Mouse (Mus musculus) right cerebral cortex, adult 2 months (tissue): ENCODE data around the gene Hlcs.

ENCODE experiments used
- DNase-seq, 2 experiments: peaks; one replicate each; pipeline ENCODE4 v3.0.0; 2021 to 2022; ENCODE audit warnings: low spot score in 2 of 2

Hlcs gene

GRCm38 (mm10) chr16:94162000-94162399 lies 151.4 kb downstream of the Hlcs start:
- DNase-seq: no peak

DNA sequence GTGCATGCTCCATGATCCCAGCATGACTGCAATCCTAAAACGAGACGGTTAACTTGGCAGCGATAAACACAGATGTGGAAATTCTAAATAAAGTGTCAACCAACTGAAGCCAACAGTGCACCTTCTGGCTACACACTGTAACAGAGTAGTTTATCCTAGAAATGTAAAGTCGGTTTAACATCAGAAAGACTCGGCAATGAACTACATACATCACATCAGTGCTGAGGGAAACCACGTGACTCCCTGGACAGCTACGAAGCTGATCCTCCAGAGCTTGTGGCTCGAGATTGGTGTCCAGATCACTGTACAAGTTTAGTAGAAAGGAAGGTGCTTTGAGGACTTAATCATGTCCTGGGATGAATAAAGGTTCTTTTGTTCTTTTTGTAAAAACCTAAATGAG lies 155.6 kb downstream of the Hlcs start:
- DNase-seq: no peak

DNA sequence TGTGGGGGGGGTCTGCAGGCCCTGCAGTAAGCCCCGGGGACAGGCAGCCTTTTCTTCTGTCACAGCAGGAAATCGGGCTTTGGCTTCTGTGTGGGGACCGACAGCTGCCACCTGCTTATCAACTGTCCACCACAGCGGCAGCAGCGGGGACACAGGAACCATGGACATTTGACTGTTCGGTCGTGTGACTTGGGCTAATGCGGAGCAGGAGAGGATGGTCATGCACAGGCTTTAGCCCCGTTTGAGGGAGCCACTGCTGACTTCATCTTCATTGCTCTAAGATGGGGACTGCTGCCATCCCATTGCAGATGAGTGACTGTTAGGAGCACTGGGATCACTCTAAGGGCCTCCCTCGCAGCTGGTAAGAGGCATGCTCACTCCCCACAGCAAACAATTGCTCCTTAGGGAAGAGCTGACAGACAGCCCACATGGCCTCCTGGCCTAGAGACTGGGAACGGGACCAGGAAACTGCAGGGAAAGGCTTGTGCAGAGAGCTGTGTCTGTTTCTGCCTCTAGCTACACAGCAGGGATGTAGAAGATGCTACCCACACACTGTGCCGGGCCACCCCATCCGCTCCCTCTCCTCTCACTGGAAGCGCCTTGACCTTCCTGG lies 158.2 kb downstream of the Hlcs start:
- DNase-seq: no peak

DNA sequence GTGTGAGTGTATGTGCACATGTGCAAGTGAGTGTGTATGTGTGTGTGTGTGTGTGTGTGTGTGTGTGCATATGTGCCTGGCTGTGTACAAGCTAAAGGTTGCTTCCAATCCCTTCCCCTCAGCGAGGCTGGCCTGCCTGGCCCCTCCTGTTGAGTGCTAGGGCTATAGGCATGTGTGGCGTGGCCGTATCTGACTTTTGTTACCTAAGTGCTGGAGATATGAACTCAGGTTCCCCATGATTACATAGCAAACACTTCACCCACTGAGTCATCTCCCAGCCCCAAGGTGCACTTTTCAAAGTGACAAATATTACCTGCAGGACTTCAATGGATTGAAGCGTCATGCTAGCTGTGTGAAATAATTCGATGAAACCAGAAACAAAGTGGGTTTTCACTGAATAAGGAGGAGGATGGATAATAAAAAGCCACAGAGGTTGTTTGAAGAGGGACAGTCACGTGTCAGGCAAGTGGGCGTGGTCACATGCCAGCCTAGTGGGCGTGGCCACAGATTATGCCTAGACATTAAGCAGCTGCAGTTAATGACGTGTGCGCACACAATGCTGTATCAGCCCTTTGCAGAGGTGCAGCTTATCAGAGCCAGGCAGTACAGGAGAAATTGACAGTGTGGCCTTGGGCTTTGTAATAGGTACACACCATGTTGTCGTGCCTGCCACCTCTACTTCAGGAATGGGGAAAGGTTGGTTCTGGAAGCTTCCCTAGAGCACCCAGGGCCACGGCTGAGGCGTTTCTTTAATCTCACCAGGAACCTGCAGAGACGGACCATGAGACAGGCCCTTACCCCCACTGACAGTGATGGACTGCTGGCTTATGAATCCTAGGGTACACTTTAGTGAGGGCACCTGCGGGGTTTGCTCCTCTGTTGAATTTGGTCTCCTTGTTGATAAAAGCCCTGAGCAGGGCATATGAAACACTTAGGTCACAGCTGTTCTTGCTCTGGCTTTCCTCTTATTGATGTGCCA lies 163.0 kb downstream of the Hlcs start:
- DNase-seq: no peak

DNA sequence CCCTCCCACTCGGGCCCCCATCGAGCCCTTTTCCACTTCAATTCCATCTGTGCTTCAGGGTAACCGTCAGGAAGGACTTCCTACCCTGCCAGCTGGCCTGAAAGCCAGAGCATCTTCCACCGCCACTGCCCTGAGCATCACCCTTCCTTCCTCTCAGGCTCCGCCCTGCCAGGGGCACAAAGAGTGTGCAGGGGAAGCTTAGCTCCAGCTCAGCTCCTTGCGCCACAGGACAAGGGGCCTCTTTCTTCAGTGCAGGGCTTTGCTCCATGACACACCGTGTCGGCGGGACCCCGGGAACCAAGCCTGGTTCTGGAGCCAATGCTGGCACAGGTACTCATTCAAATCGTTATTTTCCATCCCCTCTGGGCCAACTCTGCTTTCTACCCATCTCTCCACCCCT lies 165.2 kb downstream of the Hlcs start:
- no peak for DNase-seq

DNA sequence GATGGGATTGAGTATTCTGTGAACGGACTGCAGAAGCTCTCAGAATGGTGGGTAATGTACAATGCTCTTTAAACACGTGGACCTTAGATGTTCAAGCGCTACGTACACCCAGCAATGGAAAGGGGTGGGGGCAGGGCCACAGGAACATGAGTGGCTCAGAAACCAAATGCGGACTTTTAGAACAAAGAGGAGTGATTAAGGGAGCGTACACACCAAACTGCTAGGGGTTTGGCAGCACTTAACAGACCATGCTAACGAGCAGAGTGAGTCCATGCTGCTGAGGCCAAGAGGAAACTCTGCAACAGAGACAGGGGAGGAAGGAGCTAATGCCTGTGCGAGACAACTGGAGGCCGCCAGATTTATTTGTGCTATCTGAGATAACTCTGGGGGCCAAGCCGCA lies 170.0 kb downstream of the Hlcs start:
- no peak for DNase-seq

GRCm38 (mm10) chr16:94140746-94141145 lies 172.6 kb downstream of the Hlcs start:
- peak in 1 of 2 experiments; percentile 55 for DNase-seq

DNA sequence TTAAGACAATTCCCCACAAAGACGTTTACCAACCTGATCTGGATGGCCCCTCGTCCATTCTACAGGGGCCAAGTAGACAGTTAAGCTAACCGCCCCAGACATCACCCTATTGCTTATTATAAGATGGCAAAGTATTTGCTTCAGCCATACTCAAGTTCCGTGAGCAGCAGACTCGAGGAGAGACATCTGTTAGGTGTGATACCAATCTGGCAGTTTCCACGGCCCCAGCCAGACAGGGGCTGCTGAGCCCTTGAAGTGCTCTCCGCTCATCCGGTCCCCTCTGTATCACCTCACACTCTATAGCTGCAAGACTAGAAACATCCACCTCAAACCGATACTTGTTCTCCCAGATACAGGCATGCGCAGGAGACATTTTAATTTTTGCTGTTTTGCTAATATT lies 179.2 kb downstream of the Hlcs start:
- no peak for DNase-seq

DNA sequence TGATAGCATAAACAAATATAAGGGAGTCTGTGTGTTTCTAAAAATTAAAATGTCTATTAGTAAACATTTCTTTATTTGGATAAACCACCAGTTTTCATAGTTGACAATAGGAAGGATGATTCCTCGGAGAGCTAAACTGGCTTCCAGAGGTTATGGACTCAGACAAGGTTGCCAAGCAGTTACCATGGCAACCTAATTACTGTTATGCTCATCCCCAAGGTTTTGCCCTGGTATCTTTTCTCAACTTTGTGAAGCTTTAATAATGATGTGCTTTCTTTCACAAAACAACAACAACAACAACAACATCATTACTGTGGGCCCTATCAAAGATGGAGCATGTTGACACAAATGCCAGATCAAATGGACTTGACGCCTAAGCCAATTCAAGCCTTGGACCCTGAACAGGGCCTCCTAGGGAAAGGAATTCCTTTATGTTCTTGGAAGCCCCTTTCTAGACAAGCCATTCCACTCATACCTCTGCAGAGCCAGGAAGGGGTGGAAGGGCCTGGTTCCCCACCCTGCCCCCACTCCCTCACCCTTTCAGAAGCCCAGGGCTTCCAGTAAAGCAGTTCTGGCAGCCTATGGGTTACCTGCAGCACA lies 185.0 kb downstream of the Hlcs start:
- no peak for DNase-seq

- DNase-seq: no peak
Measured at GRCm38 (mm10) chr16:94126200-94126599, 187.2 kb downstream of the Hlcs start.

DNA sequence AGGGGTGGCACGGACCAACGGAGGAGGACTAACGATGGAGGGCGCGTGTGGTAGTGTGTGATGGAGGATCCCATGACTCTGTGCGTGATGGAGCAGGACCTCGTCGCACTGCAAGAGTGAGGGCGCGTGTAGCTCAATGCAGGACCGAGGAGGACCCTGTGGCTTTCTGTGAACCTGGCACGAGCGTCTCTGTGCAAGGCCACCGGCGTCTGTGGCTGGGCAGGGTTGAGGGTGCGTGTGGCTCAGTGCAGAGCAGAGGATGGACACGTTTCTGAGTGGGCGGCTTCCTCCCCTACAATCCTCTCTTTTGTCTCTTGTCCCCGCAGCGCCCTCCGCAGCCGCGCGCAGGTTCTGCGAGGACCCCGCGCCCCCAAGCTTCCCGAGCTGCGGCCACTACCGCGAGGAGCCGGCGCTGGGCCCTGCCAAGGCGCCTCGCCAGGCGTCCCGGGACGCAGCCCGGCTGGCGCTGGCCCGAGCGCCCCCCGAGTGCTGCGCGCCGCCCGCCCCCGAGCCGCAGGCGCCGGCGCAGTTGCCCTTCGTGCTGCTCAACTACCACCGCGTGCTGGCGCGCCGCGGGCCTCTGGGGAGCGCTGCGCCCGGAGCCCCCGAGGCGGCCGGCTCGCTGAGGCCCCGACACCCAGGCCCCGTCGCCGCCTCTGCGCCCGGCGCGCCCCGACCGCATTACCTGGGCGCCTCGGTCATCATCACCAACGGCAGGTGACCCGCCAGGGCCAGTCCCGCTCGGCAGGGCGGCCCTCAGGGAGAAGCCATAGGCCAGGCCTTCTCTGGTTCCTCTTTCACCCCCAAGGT lies 188.0 kb downstream of the Hlcs start:
- DNase-seq: peak in 1 of 2 experiments; percentile 23

GRCm38 (mm10) chr16:94123247-94123646 lies 190.1 kb downstream of the Hlcs start:
- peak in 1 of 2 experiments; percentile 36 for DNase-seq

- no peak for DNase-seq
Measured at GRCm38 (mm10) chr16:94122347-94122746, 191.0 kb downstream of the Hlcs start.

DNA sequence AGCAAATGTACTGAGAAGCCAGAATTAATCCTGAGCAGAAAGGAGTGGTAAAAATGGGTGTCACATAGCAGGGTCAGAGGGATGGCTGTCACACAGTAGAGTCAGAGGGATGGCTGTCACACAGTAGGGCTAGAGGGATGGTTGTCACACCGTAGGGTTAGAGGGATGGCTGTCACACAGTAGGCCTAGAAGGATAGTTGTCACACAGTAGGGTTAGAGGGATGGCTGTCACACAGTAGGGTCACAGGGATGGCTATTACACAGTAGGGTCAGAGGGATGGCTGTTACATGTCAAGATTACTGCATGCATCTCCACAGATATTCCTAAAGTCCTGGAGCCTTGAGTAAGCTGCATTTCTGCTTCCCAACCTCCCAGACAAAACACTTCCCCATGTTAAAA lies 195.0 kb downstream of the Hlcs start:
- DNase-seq: no peak

DNA sequence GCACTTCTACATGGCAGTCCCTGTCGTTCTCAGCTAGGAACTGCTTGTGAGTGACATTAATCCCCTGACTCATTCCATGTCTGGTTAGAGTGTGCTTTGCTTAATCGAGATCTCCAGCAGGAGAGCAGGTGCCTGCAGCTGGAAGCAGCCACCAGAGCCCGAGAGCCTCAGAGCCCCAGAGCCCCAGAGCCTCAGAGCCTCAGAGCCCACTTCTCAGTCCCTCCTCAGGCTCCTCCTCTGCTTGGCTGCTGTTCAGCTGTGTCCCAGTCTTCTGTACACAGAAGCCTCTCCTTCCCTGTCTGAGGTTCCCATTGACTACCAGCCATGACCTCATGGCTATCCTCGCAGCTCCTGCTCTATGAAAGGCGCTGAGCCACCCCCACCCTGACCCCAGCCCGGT lies 196.0 kb downstream of the Hlcs start:
- no peak for DNase-seq

GRCm38 (mm10) chr16:94114693-94115092 lies 198.7 kb downstream of the Hlcs start:
- no peak for DNase-seq

- no peak for DNase-seq
Measured at GRCm38 (mm10) chr16:94113160-94113559, 200.2 kb downstream of the Hlcs start.

GRCm38 (mm10) chr16:94097724-94098455 lies 215.5 kb downstream of the Hlcs start:
- no peak for DNase-seq

DNA sequence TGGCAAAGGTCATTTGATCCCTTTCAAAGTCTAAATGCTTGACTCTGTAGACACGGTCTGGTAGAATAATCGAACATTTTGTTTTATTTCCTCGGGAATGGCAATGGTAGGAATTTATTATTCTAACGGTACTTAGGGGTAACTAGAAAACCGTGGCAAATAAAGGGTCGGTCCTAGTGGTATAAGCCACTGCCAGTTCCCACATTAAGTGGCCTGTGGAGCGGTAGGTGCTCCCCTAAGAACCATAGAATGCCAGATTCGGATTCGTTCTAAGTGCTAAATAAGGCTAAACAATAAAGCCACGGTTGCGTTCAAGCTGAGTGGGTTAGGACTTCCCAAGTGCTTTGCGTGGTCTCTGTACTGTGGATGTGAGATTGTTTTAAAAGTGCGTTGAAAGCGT lies 216.9 kb downstream of the Hlcs start:
- no peak for DNase-seq

GRCm38 (mm10) chr16:94095109-94095822 lies 218.1 kb downstream of the Hlcs start:
- no peak for DNase-seq
